Mouse (Mus musculus) hindbrain, postnatal 0 days (tissue): ENCODE data around the gene Azin2. TPM values are rescaled to one million over a fixed set of nuclear protein-coding genes. Genes with fewer than 3 reads are reported as not detected.

Experiments used
- ATAC-seq: fragments of 200-750 bp; cut with Nextera tagmentation; 2 replicates; pipeline ENCODE4 v1.8.0; 2017; ENCODE audit warnings: mild to moderate bottlenecking, moderate TSS enrichment, moderate library complexity
- DNase-seq: peaks from one replicate; pipeline ENCODE4 v3.0.0-alpha.2; 2015; ENCODE audit warnings: low spot score
- H3K27ac ChIP-seq: fragments of 300-500 bp; sonication (generic); 2 replicates; pipeline ENCODE4 v1.5.1; 2014; ENCODE audit warnings: mild to moderate bottlenecking
- H3K27me3 ChIP-seq: fragments of 300-500 bp; sonication (generic); 2 replicates; pipeline ENCODE4 v1.6.1; 2014; ENCODE audit warnings: low read length, mixed read lengths; ENCODE audit not compliant: insufficient read depth
- H3K36me3 ChIP-seq: fragments of 300-500 bp; sonication (generic); 2 replicates; pipeline ENCODE4 v1.6.1; 2014; ENCODE audit warnings: low read length, mixed read lengths; ENCODE audit not compliant: insufficient read depth
- H3K4me1 ChIP-seq: fragments of 300-500 bp; sonication (generic); 2 replicates; pipeline ENCODE4 v1.6.1; 2014; ENCODE audit warnings: antibody characterized with exemption, low read length, mixed read lengths; ENCODE audit not compliant: insufficient read depth
- H3K4me2 ChIP-seq: fragments of 300-500 bp; sonication (generic); 2 replicates; pipeline ENCODE4 v1.6.1; 2014; ENCODE audit warnings: low read depth, mild to moderate bottlenecking, low read length, moderate library complexity, mixed read lengths
- H3K4me3 ChIP-seq: fragments of 300-500 bp; sonication (generic); 2 replicates; pipeline ENCODE4 v1.5.1; 2014; ENCODE audit warnings: low read length
- H3K9ac ChIP-seq: fragments of 300-500 bp; sonication (generic); replicated peaks from 2 replicates; pipeline ENCODE4 v1.6.1; 2014; ENCODE audit warnings: mild to moderate bottlenecking, low read length, moderate library complexity, mixed read lengths
- H3K9me3 ChIP-seq: fragments of 300-500 bp; sonication (generic); 2 replicates; pipeline ENCODE4 v1.6.1; 2016; ENCODE audit warnings: low read length, mixed read lengths
- CTCF ChIP-seq: IDR thresholded peaks from 2 replicates; pipeline ENCODE4 v1.5.1; 2016; ENCODE audit warnings: antibody characterized with exemption, control low read depth, low read depth
- WGBS: fragments of 180-500 bp; shearing (Covaris S2); extraction: QIAGEN DNeasy Blood & Tissue Kit; methylation state at CpG from one replicate; pipeline ENCODE4 v1.1.7; 2014; 5-methylcytosine and 5-hydroxymethylcytosine counted together
- polyA plus RNA-seq: library from polyadenylated mRNA; unstranded; fragments of >200 nt; fragmentation: Nextera tagmentation; extraction: Ambion mirVana; gene quantifications from 2 replicates; pipeline ENCODE4 v1.2.1, GENCODE M21; 2015
- total RNA-seq: library from RNA; depleted of rRNA; stranded (reverse); fragments of >200 nt; gene quantifications from 2 replicates; pipeline ENCODE4 v1.2.3, GENCODE M21; 2014

Azin2 gene
- total and polyA plus RNA-seq, 2 experiments from 2014 or later, result 32.7 to 32.9 TPM

DNA sequence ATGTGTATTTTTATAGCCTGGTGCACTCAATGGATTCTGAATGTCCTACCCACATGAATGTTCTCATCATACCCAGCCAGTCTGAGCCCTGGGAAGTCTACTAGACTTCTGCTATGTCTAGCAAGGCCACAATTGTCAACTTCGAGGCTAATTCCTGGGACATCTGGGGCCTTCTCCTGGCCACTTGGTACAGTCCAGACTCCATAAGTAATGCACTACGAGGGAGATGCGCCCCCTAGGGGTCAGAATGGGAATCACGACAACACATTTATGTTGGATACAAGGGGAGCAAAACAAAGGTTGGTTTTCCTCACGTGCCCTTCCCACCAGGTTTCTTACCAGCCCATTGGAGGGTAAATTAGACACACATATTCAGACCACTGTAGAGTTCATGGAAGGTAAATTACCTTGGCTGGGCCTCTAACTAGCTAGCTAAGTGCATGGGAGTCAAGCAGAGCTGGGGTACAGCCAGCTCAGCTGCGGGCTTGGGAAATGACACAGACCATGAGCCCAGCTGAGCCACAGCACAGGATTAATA lies 14.0 kb downstream of the Azin2 start:
- no peak for ATAC-seq
- Histone ChIP-seq H3K4me2 (no peak overlapping the region), H3K36me3 (no peaks in the 10 kb centered on the region), H3K4me3 (no peak overlapping the region), H3K27ac (no peak overlapping the region), H3K27me3 (no peaks in the 10 kb centered on the region), H3K4me1 (no peaks in the 10 kb centered on the region), H3K9ac (no peak overlapping the region), H3K9me3 (no peaks in the 10 kb centered on the region)
- WGBS, result 26% methylated on average over 6 of the region's 6 CpGs
- peak; percentile 75 for TF ChIP-seq CTCF
- peak; percentile 64 for DNase-seq

DNA sequence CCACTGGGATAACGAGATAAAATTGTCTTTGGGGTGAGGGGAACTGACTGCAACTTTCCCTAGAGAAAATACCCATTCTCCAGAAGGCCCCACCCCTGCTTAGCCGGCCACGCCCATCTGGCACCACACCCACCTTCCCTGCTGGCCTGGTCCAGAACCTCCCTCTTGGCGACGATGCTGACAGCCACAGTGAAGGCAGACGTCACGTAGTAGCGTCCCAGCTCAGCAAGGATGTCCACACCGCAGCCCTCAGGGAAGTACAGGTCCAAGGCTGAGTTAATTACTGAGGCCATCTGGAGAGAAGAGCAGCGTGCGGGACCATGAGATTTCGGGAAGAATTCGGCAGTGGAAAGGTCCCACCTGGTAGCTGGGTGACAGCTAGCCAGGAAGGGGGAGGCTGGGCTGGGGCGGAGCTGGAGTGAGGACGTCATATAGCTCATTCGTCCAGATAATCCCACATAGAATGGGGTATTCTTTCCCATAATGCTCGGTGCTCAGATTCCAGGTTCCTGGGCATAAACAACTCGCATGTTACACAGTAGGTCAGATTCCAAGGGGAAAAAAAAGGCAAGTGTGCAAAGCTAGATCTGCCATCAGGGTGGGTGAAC lies 14.8 kb downstream of the Azin2 start:
- no peak for TF ChIP-seq CTCF
- H3K27ac ChIP-seq, result no peak overlapping the region
- peak overlapping the region; percentile 13; the same call in 1 of the 2 replicates for H3K4me3 ChIP-seq
- H3K36me3 ChIP-seq, result no peaks in the 10 kb centered on the region
- 18% methylated on average over 18 of the region's 18 CpGs for WGBS
- no peak overlapping the region for H3K9ac ChIP-seq
- no peaks in the 10 kb centered on the region for H3K27me3 ChIP-seq
- peak; percentile 39 for ATAC-seq
- H3K4me1 ChIP-seq, result no peaks in the 10 kb centered on the region
- no peak for DNase-seq
- H3K4me2 ChIP-seq, result peak overlapping the region; percentile 37
- no peaks in the 10 kb centered on the region for H3K9me3 ChIP-seq

DNA sequence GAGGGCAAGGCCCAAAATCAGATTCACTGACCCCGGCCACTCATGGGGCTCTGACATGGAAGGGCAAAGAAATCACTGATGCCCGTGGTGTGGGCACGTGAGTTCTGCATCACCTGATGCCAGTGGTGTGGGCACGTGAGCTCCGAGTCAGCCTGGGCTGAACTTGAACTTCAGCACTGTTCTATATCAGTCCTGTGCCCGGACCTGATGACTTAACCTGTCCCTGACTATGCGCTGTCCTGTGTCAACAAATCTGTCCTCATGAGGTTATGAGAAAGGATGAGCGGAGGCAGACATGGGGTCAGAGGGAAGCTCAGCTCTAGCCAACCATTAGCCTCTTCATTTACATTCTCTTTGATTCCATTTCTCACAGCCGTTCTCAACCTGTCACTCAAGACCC lies 15.5 kb downstream of the Azin2 start:
- no peaks in the 10 kb centered on the region for H3K4me1 ChIP-seq
- no peaks in the 10 kb centered on the region for H3K9me3 ChIP-seq
- no peak for DNase-seq
- H3K4me2 ChIP-seq, result no peak overlapping the region
- ATAC-seq, result no peak
- 81% methylated on average over 9 of the region's 9 CpGs for WGBS
- H3K4me3 ChIP-seq, result no peak overlapping the region
- H3K36me3 ChIP-seq, result no peaks in the 10 kb centered on the region
- no peaks in the 10 kb centered on the region for H3K27me3 ChIP-seq
- H3K9ac ChIP-seq, result no peak overlapping the region
- TF ChIP-seq CTCF, result no peak
- H3K27ac ChIP-seq, result no peak overlapping the region

DNA sequence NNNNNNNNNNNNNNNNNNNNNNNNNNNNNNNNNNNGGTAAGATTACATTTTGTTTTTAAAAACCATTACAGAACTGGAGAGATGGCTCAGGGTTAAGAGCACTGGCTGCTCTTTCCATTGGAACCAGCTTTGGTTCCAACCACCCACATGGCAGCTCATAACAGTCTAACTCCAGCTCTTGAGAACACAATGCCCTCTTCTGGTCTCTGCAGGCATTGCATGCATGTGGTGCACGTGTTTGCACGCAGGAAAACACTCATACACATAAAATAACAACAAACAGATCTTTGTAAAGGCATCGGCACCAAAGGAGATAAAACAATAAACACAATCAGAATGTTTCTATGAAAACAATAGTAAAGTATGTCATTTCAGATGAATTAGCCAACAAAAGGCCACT lies 19.9 kb downstream of the Azin2 start:
- no peak overlapping the region for H3K27ac ChIP-seq
- no peaks in the 10 kb centered on the region for H3K9me3 ChIP-seq
- no peaks in the 10 kb centered on the region for H3K36me3 ChIP-seq
- no peak overlapping the region for H3K4me2 ChIP-seq
- no peaks in the 10 kb centered on the region for H3K27me3 ChIP-seq
- no peak for DNase-seq
- H3K9ac ChIP-seq, result no peak overlapping the region
- H3K4me1 ChIP-seq, result no peaks in the 10 kb centered on the region
- H3K4me3 ChIP-seq, result no peak overlapping the region
- 62% methylated on average over 3 of the region's 3 CpGs for WGBS
- no peak for ATAC-seq
- peak; percentile 55 for TF ChIP-seq CTCF

DNA sequence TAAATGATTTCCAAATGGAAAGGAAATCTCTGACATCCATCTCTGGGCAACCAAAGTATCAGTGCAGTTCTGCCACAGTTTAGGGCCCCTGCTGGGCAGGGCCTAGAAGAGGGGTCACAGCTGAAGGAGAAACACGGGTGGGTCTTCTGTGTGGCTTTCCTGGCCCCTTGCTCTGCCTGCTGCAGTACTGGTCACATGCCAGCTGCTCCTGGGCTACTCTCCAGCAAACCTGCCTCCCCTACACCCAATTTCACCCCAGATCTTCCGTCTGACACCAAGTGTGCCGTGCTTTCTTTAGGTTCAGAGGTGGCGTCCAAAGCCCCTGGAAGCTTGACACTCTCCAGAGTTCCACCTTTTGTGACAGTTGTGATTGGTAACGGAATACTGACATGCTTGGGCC lies 26.6 kb downstream of the Azin2 start:
- no peak overlapping the region for H3K4me2 ChIP-seq
- H3K4me1 ChIP-seq, result no peaks in the 10 kb centered on the region
- H3K9ac ChIP-seq, result no peak overlapping the region
- no peak overlapping the region for H3K4me3 ChIP-seq
- no peaks in the 10 kb centered on the region for H3K36me3 ChIP-seq
- ATAC-seq (no peak), DNase-seq (no peak)
- H3K27me3 ChIP-seq, result no peaks in the 10 kb centered on the region
- no peak overlapping the region for H3K27ac ChIP-seq
- TF ChIP-seq CTCF, result no peak
- 39% methylated on average over 5 of the region's 5 CpGs for WGBS
- H3K9me3 ChIP-seq, result no peaks in the 10 kb centered on the region

DNA sequence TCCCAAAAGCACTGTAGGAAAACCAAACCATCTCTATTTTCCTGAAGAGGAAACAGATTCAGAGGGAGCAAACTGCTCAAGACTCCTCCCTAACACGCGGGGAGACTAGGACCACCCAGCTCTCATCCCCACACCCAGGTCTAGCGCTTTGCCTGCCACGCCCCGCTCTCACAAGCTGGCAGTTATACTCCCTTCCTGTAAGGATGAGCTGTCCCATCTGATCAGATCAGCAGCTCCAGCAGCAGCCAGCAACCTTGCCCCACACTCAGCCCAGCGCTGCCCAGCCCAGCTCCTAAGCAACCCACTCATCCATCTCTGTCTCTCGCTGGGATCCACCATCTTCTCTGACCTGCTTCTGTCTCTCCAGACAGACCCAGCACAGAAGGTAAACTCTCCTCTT lies 29.5 kb downstream of the Azin2 start:
- Histone ChIP-seq H3K4me1 (no peaks in the 10 kb centered on the region), H3K9ac (0 out of 2 replicates have a peak overlapping the region, but pooled peaks have one; percentile 13), H3K36me3 (no peaks in the 10 kb centered on the region), H3K27ac (peak overlapping the region; percentile 36; the same call in 1 of the 2 replicates), H3K4me2 (no peak overlapping the region), H3K9me3 (no peaks in the 10 kb centered on the region), H3K4me3 (no peak overlapping the region), H3K27me3 (no peaks in the 10 kb centered on the region)
- 72% methylated on average over 7 of the region's 7 CpGs for WGBS
- no peak for TF ChIP-seq CTCF
- peak; percentile 56; the same call in 1 of the 2 replicates for ATAC-seq
- peak; percentile 30 for DNase-seq

DNA sequence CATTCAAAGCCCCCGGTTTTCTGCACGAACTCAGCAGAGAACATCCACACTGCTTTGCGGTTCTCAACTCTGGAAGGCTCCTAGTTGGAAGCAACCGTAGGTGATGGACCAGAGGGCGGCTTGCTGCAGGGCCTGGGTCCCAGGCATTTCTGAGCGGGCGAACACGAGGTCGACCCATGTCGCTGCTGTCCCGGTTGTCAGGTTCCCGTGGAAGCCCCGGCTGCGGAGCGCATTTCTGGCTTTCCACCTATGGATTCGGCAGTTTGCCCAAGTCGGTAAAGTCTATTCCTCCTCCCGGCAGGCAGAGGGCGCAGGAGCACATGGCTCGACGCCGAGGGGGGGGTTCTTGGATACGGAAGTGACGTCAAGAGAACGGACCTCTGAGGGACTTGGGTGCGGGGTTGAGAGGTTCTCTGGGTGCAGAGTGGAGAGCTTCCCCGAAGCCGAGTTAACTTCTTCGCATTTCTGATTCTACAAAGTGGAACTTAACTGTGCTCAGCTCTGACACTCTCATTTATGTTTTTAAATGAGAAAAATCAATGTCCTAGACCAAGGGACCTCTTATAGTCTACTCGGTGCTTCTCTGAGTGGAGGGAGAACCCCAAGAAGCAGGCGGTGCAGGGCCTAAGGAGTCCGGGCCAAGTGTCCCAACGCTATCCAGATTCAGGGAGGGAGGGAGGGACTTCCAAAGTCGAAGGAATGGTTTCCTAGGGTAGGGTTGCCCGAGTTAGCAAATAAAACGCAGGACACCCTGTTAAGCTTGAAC lies 37.2 kb downstream of the Azin2 start:
- Histone ChIP-seq H3K9ac (peak overlapping the region; percentile 35), H3K9me3 (no peaks in the 10 kb centered on the region), H3K4me3 (peak overlapping the region; percentile 30), H3K36me3 (no peaks in the 10 kb centered on the region), H3K27me3 (no peaks in the 10 kb centered on the region), H3K4me2 (peak overlapping the region; percentile 63), H3K4me1 (no peaks in the 10 kb centered on the region), H3K27ac (0 out of 2 replicates have a peak overlapping the region, but pooled peaks have one; percentile 8)
- peak; percentile 91 for ATAC-seq
- peak; percentile 95 for TF ChIP-seq CTCF
- 14% methylated on average over 36 of the region's 36 CpGs for WGBS
- DNase-seq, result peak; percentile 97
